Mouse (Mus musculus): Measurements from ENCODE around the gene Ccdc114. TPM values are rescaled to one million over a fixed set of nuclear protein-coding genes. Genes with fewer than 3 reads are reported as not detected.
"Not testable (repeated sequence)": the region's sequence is repeated elsewhere in the genome, so short reads cannot be mapped to it uniquely, and the experiment has no call there.

Gene Ccdc114
- polyA plus RNA-seq, 1 experiment from 2014 or later = 2.4 TPM

DNA sequence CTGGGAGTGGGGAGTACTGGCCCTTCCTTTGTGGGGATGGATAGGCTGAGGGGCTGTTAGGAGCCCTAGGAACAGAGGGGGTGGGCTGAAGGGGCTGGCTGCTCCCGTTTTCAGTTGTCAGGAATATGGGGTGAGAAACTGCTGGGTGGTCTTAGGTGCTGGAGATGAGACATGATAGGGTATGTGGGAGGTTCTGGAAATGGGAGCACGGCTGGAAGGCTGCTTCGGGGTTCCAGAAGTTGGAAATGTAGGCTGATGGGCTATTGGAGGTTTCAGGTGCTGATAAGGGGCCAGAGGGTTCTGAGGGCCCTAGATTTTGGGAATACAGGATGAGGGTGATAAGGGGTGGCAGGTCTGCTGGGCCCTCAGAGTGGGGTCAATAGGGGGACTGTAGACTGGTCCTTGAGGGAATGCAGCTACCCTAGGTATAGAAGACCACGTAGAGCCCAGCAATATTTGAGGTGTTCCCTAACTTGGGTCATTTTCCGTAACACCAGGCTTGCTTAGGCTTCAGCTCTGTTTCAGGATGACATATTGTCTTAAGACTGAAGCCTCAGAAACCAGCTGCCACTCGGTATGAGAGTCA lies 27.8 kb upstream of the Ccdc114 start:
- Histone ChIP-seq H3K9ac (ENCODE audit: low read length) (no peak overlapping the region), H3K9me3 (ENCODE audit: control insufficient read depth, low read length) (no peaks in the 10 kb centered on the region), H3K4me2 (ENCODE audit: low read length) (peak overlapping the region; percentile 96), H3K4me3 (ENCODE audit: control insufficient read depth in 1 of 2, insufficient read depth in 1 of 2, low read depth in 1 of 2, low read length in 2 of 2) (0 out of 4 replicates have a peak overlapping the region, but pooled peaks of 1 of the 2 experiments have one; percentile 1), H3K36me3 (ENCODE audit: control insufficient read depth, insufficient read depth, low read length) (no peaks in the 10 kb centered on the region), H3K27ac (replicated peaks in 1 of 2; ENCODE audit: control insufficient read depth in 1 of 2, insufficient read depth in 1 of 2, low read depth in 2 of 2, low read length in 2 of 2) (no peak overlapping the region), H3K4me1 (ENCODE audit: control insufficient read depth in 2 of 2, insufficient read depth in 2 of 2, low read length in 2 of 2) (peaks cover 3 to 4% of the 10 kb centered on the region in 2 experiments; a peak in 3 of 4 replicates), H3K27me3 (ENCODE audit: control insufficient read depth, insufficient read depth, low read length) (no peaks in the 10 kb centered on the region)
- 71% methylated on average over 6 of the region's 6 CpGs for WGBS
- no peak for ATAC-seq (ENCODE audit: insufficient number of reproducible peaks, insufficient read depth, low FRiP score, low read depth)

DNA sequence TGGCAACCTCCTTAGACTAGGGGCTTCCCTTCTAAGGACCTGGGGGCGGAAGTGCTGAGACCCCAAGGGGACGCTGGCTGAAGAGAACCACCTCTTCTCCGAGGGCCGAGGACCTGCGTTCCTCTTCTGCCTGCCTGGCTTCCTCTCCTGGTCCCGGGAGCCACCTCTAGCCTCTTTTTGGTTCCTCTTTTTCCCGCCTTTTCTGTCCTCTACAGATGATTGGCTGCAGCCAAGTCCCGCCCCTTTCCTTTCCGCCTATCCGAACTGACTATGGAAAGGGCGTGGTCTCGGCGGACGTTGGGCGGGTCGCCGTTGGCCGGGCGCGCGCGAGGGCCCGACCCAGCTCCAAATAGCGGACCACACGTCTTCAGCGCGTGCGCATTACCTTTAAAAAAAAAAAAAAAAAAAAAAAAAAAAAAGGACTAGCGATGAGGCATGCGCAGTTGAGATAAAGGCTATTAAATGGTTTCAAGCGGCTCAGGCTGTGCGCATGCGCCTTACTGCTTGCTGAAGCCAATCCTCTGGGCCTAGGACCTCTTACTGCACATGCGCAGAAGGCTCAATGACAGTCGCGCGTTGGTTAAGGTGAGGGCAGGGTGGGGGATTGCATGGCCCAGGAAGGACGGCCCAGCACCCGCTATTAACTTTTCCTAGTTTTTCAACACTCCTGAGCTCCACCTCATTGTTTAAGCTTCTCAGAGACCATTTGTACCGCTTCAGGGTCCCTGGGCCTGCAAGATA lies 27.2 kb upstream of the Ccdc114 start, which contains the start of the genes Syngr4 and Tmem143:
Gene Syngr4 (minus strand): TSS at position 198 of the 741 bp plus-strand sequence.
Gene Tmem143 (plus strand): TSS at position 425 of the 741 bp plus-strand sequence.
- ATAC-seq (ENCODE audit: insufficient number of reproducible peaks, insufficient read depth, low FRiP score, low read depth) = peak; percentile 91
- 1% methylated on average over 40 of the region's 40 CpGs for WGBS
- H3K4me1 ChIP-seq (ENCODE audit: control insufficient read depth in 2 of 2, insufficient read depth in 2 of 2, low read length in 2 of 2) = peaks cover 3 to 4% of the 10 kb centered on the region in 2 experiments; a peak in 3 of 4 replicates
- H3K4me3 ChIP-seq (ENCODE audit: control insufficient read depth in 1 of 2, insufficient read depth in 1 of 2, low read depth in 1 of 2, low read length in 2 of 2) = peak within 1 kb of the TSS; percentile 50 to 59
- no peaks in the 10 kb centered on the region for H3K36me3 ChIP-seq (ENCODE audit: control insufficient read depth, insufficient read depth, low read length)
- no peaks in the 10 kb centered on the region for H3K27me3 ChIP-seq (ENCODE audit: control insufficient read depth, insufficient read depth, low read length)
- H3K9ac ChIP-seq (ENCODE audit: low read length) = peak within 1 kb of the TSS; percentile 81
- peak within 1 kb of the TSS; percentile 96 for H3K4me2 ChIP-seq (ENCODE audit: low read length)
- H3K9me3 ChIP-seq (ENCODE audit: control insufficient read depth, low read length) = no peaks in the 10 kb centered on the region
- H3K27ac ChIP-seq (replicated peaks in 1 of 2; ENCODE audit: control insufficient read depth in 1 of 2, insufficient read depth in 1 of 2, low read depth in 2 of 2, low read length in 2 of 2) = peak within 1 kb of the TSS; percentile 44 to 79

- Histone ChIP-seq H3K9ac (ENCODE audit: low read length) (peak overlapping the region; percentile 81), H3K4me2 (ENCODE audit: low read length) (peak overlapping the region; percentile 96), H3K27ac (replicated peaks in 1 of 2; ENCODE audit: control insufficient read depth in 1 of 2, insufficient read depth in 1 of 2, low read depth in 2 of 2, low read length in 2 of 2) (peak overlapping the region; percentile 44 to 79), H3K4me1 (ENCODE audit: control insufficient read depth in 2 of 2, insufficient read depth in 2 of 2, low read length in 2 of 2) (peaks cover 3 to 4% of the 10 kb centered on the region in 2 experiments; a peak in 3 of 4 replicates), H3K27me3 (ENCODE audit: control insufficient read depth, insufficient read depth, low read length) (no peaks in the 10 kb centered on the region), H3K36me3 (ENCODE audit: control insufficient read depth, insufficient read depth, low read length) (no peaks in the 10 kb centered on the region), H3K9me3 (ENCODE audit: control insufficient read depth, low read length) (no peaks in the 10 kb centered on the region), H3K4me3 (ENCODE audit: control insufficient read depth in 1 of 2, insufficient read depth in 1 of 2, low read depth in 1 of 2, low read length in 2 of 2) (peak overlapping the region; percentile 50 to 59)
- under 1% methylated on average over 19 of the region's 19 CpGs for WGBS
- ATAC-seq (ENCODE audit: insufficient number of reproducible peaks, insufficient read depth, low FRiP score, low read depth) = peak; percentile 18
Observed at GRCm38 (mm10) chr7:45897258-45897757, 26.6 kb upstream of the Ccdc114 start.

- peak overlapping the region; percentile 96 for H3K4me2 ChIP-seq (ENCODE audit: low read length)
- H3K4me3 ChIP-seq (ENCODE audit: control insufficient read depth in 1 of 2, insufficient read depth in 1 of 2, low read depth in 1 of 2, low read length in 2 of 2); H3K36me3 ChIP-seq (ENCODE audit: control insufficient read depth, insufficient read depth, low read length); ATAC-seq (ENCODE audit: insufficient number of reproducible peaks, insufficient read depth, low FRiP score, low read depth); H3K4me1 ChIP-seq (ENCODE audit: control insufficient read depth in 2 of 2, insufficient read depth in 2 of 2, low read length in 2 of 2); H3K27ac ChIP-seq (replicated peaks in 1 of 2; ENCODE audit: control insufficient read depth in 1 of 2, insufficient read depth in 1 of 2, low read depth in 2 of 2, low read length in 2 of 2); H3K9me3 ChIP-seq (ENCODE audit: control insufficient read depth, low read length); H3K9ac ChIP-seq (ENCODE audit: low read length); H3K27me3 ChIP-seq (ENCODE audit: control insufficient read depth, insufficient read depth, low read length): not testable (repeated sequence)
- WGBS = 67% methylated on average over 4 of the region's 4 CpGs
Observed at GRCm38 (mm10) chr7:45898125-45898524, 25.7 kb upstream of the Ccdc114 start.

DNA sequence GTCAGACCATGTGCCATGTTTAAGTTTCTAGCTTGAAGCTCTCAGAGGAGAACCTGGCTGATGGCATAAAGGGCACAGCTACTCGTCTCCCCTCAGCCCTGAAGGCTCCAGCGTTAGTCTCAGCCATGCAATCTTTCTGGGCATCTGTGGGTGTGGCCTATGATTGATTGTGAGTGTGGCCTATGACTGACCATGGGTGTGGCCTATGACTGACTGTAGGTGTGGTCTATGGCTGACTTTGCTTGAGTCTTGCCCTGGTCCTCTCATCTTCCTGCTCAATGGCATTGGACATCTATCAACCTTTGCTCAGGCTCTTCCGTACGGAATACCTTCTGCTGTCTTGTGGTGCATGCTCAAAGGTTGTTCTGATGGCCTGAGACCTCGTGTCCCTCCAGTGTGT lies 22.3 kb upstream of the Ccdc114 start:
- ATAC-seq (ENCODE audit: insufficient number of reproducible peaks, insufficient read depth, low FRiP score, low read depth) = no peak
- no peak overlapping the region for H3K4me3 ChIP-seq (ENCODE audit: control insufficient read depth in 1 of 2, insufficient read depth in 1 of 2, low read depth in 1 of 2, low read length in 2 of 2)
- no peak overlapping the region for H3K4me2 ChIP-seq (ENCODE audit: low read length)
- no peaks in the 10 kb centered on the region for H3K27me3 ChIP-seq (ENCODE audit: control insufficient read depth, insufficient read depth, low read length)
- H3K4me1 ChIP-seq (ENCODE audit: control insufficient read depth in 2 of 2, insufficient read depth in 2 of 2, low read length in 2 of 2) = peaks cover 2 to 4% of the 10 kb centered on the region in 2 experiments; a peak in 3 of 4 replicates
- H3K36me3 ChIP-seq (ENCODE audit: control insufficient read depth, insufficient read depth, low read length) = no peaks in the 10 kb centered on the region
- 54% methylated on average over 5 of the region's 5 CpGs for WGBS
- no peak overlapping the region for H3K9ac ChIP-seq (ENCODE audit: low read length)
- H3K27ac ChIP-seq (replicated peaks in 1 of 2; ENCODE audit: control insufficient read depth in 1 of 2, insufficient read depth in 1 of 2, low read depth in 2 of 2, low read length in 2 of 2) = no peak overlapping the region
- no peaks in the 10 kb centered on the region for H3K9me3 ChIP-seq (ENCODE audit: control insufficient read depth, low read length)

- WGBS = 72% methylated on average over 12 of the region's 12 CpGs
- no peak for ATAC-seq (ENCODE audit: insufficient number of reproducible peaks, insufficient read depth, low FRiP score, low read depth)
- no peaks in the 10 kb centered on the region for H3K27me3 ChIP-seq (ENCODE audit: control insufficient read depth, insufficient read depth, low read length)
- H3K9ac ChIP-seq (ENCODE audit: low read length) = no peak overlapping the region
- H3K4me3 ChIP-seq (ENCODE audit: control insufficient read depth in 1 of 2, insufficient read depth in 1 of 2, low read depth in 1 of 2, low read length in 2 of 2) = no peak overlapping the region
- no peak overlapping the region for H3K27ac ChIP-seq (replicated peaks in 1 of 2; ENCODE audit: control insufficient read depth in 1 of 2, insufficient read depth in 1 of 2, low read depth in 2 of 2, low read length in 2 of 2)
- no peak overlapping the region for H3K4me2 ChIP-seq (ENCODE audit: low read length)
- peaks cover 2 to 4% of the 10 kb centered on the region in 2 experiments; a peak in 3 of 4 replicates for H3K4me1 ChIP-seq (ENCODE audit: control insufficient read depth in 2 of 2, insufficient read depth in 2 of 2, low read length in 2 of 2)
- 0 out of 2 replicates have a peak, but pooled peaks cover 8% of the 10 kb centered on the region for H3K36me3 ChIP-seq (ENCODE audit: control insufficient read depth, insufficient read depth, low read length)
- no peaks in the 10 kb centered on the region for H3K9me3 ChIP-seq (ENCODE audit: control insufficient read depth, low read length)
Observed at GRCm38 (mm10) chr7:45902481-45903002, 21.3 kb upstream of the Ccdc114 start.

DNA sequence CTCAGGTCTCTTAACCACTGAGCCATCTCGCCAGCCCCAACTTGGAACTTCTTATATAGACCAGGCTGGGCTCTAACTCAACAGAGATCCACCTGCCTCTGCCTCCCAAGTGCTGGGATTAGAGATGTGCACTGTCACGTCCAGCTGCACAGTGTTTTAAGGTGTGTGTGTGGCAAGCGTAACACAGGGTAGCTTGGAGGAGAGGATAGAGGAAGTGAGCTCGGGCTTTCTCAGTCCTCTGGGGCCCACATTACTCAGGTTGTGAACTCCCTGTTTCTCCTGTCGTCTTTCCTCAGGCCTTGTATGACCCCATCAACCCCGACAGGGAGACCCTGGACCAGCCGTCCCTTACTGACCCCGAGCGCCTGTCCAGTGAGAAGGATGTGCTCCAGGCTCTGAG lies 17.2 kb upstream of the Ccdc114 start:
- no peak for ATAC-seq (ENCODE audit: insufficient number of reproducible peaks, insufficient read depth, low FRiP score, low read depth)
- no peak overlapping the region for H3K4me3 ChIP-seq (ENCODE audit: control insufficient read depth in 1 of 2, insufficient read depth in 1 of 2, low read depth in 1 of 2, low read length in 2 of 2)
- H3K9ac ChIP-seq (ENCODE audit: low read length) = no peak overlapping the region
- no peak overlapping the region for H3K27ac ChIP-seq (replicated peaks in 1 of 2; ENCODE audit: control insufficient read depth in 1 of 2, insufficient read depth in 1 of 2, low read depth in 2 of 2, low read length in 2 of 2)
- H3K4me2 ChIP-seq (ENCODE audit: low read length) = no peak overlapping the region
- H3K36me3 ChIP-seq (ENCODE audit: control insufficient read depth, insufficient read depth, low read length) = peaks cover 31% of the 10 kb centered on the region
- no peaks in the 10 kb centered on the region for H3K27me3 ChIP-seq (ENCODE audit: control insufficient read depth, insufficient read depth, low read length)
- 89% methylated on average over 9 of the region's 9 CpGs for WGBS
- H3K9me3 ChIP-seq (ENCODE audit: control insufficient read depth, low read length) = no peaks in the 10 kb centered on the region
- no peaks in the 10 kb centered on the region for H3K4me1 ChIP-seq (ENCODE audit: control insufficient read depth in 2 of 2, insufficient read depth in 2 of 2, low read length in 2 of 2)
